Mouse (Mus musculus) myocyte (in vitro differentiated cells): ENCODE measurements around the gene Pde7b. TPM values are rescaled to one million over a fixed set of nuclear protein-coding genes. Genes with fewer than 3 reads are reported as not detected.

Source experiments
- H3K27me3 ChIP-seq: one replicate; pipeline ENCODE4 v1.6.1; 2011; ENCODE audit not compliant: control insufficient read depth, insufficient read depth, insufficient read length
- H3K36me3 ChIP-seq: one replicate; pipeline ENCODE4 v1.6.1; 2011; ENCODE audit not compliant: control insufficient read depth, insufficient read depth
- H3K4me2 ChIP-seq: one replicate; pipeline ENCODE4 v1.6.1; 2011; ENCODE audit warnings: low read depth, control low read depth
- H3K4me3 ChIP-seq: one replicate; pipeline ENCODE4 v1.5.1; 2011; ENCODE audit warnings: mild to moderate bottlenecking, control low read depth, moderate library complexity
- H3K79me2 ChIP-seq: one replicate; pipeline ENCODE4 v1.6.1; 2011; ENCODE audit not compliant: control insufficient read depth, insufficient read depth
- H3ac ChIP-seq: one replicate; pipeline ENCODE4 v1.6.1; 2011; ENCODE audit not compliant: control insufficient read depth, insufficient read length
- CEBPB ChIP-seq: IDR thresholded peaks from 2 replicates; pipeline ENCODE4 v1.6.1; 2011; ENCODE audit warnings: mild to moderate bottlenecking, moderate library complexity; ENCODE audit not compliant: poor library complexity, insufficient read depth, severe bottlenecking
- E2F4 ChIP-seq: IDR thresholded peaks from one replicate; pipeline ENCODE4 v1.6.1; 2011; ENCODE audit warnings: mild to moderate bottlenecking, control low read depth, moderate library complexity; ENCODE audit not compliant: insufficient read depth
- MAX ChIP-seq: IDR thresholded peaks from one replicate; pipeline ENCODE4 v1.6.1; 2011; ENCODE audit warnings: low read depth, mild to moderate bottlenecking, control low read depth
- MYOD1 ChIP-seq, 3 experiments: IDR thresholded peaks; one replicate each; pipeline ENCODE4 v1.6.1; 2011; ENCODE audit warnings: control low read depth in 2 of 3, low read depth in 2 of 3, mild to moderate bottlenecking in 2 of 3, moderate library complexity in 1 of 3; ENCODE audit not compliant: insufficient read length in 2 of 3, control insufficient read depth in 1 of 3
- MYOG ChIP-seq, 3 experiments: IDR thresholded peaks; one replicate each; pipeline ENCODE4 v1.6.1; 2011; ENCODE audit warnings: control low read depth in 2 of 3, low read depth in 2 of 3, mild to moderate bottlenecking in 2 of 3; ENCODE audit not compliant: insufficient read length in 2 of 3, control insufficient read depth in 1 of 3, insufficient read depth in 1 of 3
- POLR2A ChIP-seq: IDR thresholded peaks from one replicate; pipeline ENCODE4 v1.6.1; 2011; ENCODE audit warnings: low read depth, mild to moderate bottlenecking, control low read depth, moderate library complexity; ENCODE audit not compliant: insufficient read length
- POLR2AphosphoS2 ChIP-seq: IDR thresholded peaks from one replicate; pipeline ENCODE4 v1.6.1; 2011; ENCODE audit warnings: low read depth, control low read depth; ENCODE audit not compliant: insufficient read length
- REST ChIP-seq: IDR thresholded peaks from one replicate; pipeline ENCODE4 v1.6.1; 2011; ENCODE audit warnings: mild to moderate bottlenecking, control low read depth, moderate library complexity; ENCODE audit not compliant: insufficient read depth, insufficient read length
- SRF ChIP-seq: IDR thresholded peaks from one replicate; pipeline ENCODE4 v1.6.1; 2011; ENCODE audit warnings: low read depth; ENCODE audit not compliant: control insufficient read depth, insufficient read length
- TCF12 ChIP-seq: IDR thresholded peaks from one replicate; pipeline ENCODE4 v1.6.1; 2011; ENCODE audit warnings: mild to moderate bottlenecking, control low read depth; ENCODE audit not compliant: poor library complexity, insufficient read depth, severe bottlenecking
- TCF3 ChIP-seq: IDR thresholded peaks from one replicate; pipeline ENCODE4 v1.6.1; 2011; ENCODE audit warnings: low read depth, control low read depth; ENCODE audit not compliant: insufficient read length
- USF1 ChIP-seq: IDR thresholded peaks from one replicate; pipeline ENCODE4 v1.6.1; 2011; ENCODE audit warnings: low read depth, mild to moderate bottlenecking, control low read depth, moderate library complexity
- polyA plus RNA-seq: library from polyadenylated mRNA; unstranded; fragments of >200 nt; fragmentation: generic; extraction: Trizol; gene quantifications from one replicate; pipeline ENCODE4 v1.2.1, GENCODE M21; 2012; ENCODE audit warnings: missing spikeins

Gene Pde7b
- polyA plus RNA-seq, 1 experiment: 0.16 TPM

DNA sequence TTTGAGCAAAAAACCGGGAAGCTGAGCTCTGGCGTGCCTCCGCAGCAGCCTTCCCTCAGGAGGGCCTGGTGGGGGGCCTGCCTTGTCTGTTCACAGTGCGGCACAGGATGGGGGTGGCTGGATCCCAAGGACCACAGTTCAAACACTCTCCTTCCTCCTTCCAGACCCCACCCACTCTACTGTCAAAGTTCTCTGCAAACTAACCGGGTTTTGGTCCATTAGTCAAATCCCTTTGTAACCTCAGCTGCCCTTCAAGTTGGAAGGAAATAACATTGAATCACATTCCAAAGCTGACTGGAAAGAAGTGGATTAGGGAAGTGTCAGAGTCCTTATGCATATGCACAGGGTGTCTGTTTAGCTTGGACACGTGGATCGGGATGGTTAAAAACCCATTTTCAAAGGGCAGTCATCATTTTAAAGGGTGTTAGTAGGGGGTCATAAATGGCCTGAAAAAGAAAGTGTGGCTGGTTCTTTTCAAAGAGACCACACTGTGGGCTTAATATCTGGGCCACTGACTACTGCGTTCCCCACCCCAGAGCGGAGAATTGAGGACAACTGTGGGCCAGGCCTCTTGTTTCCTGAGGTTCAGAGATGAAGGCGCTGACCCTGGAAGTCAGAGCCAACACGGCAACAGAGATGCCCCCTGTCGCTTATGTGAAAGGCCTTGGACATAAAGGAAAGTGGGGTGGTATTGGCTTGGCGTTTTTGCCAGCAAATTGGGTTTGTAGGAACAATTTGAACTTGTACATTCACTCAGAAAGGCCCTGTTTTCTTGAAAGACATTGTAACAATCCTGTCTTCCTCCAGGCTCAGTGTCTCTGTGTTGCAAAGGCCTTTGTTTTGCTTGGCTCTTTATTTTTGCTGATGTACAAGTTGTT is 175.8 kb downstream of the Pde7b start:
- TF ChIP-seq USF1 (no peak), CEBPB (no peak), REST (no peak), TCF12 (no peak)

DNA sequence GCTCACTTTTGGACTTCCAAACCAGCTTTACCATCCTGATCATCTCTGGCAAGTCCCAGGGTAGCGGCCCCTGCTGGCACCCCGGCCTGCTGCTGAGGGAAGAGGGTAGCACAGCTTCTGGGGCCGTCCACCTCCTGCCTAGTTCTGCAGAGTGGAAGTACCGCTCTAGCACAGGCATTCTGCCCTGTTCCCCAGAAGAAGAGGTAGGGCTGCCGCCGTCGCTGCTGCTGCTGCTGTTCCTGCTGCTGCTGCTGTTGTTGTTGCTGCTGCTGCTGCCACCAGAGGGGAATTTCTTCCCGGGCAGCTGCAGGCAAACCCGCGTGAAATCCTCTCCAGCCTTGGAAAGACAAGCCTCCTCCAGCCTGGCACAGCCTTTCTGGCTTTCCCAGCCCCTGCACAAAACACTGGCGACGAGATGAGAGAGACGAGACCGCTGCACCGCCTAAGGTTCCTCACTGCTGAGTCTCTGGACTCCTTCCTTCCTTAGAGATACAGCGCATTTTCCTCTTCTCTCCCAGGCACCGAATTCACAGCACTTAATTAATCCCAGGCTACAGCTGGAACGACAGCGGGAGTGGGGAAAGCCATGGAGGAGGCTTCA is 176.8 kb downstream of the Pde7b start:
- Histone ChIP-seq H3K36me3 (no peaks in the 10 kb centered on the region), H3K79me2 (no peaks in the 10 kb centered on the region), H3K4me2 (no peak overlapping the region), H3K27me3 (no peaks in the 10 kb centered on the region), H3ac (no peak overlapping the region), H3K4me3 (no peak overlapping the region)
- TF ChIP-seq MYOD1 (IDR thresholded peaks at IDR 0.05; ENCODE audit: control insufficient read depth in 1 of 3, insufficient read length in 2 of 3, low read depth in 2 of 3) (no peak), TCF12 (no peak), MYOG (IDR thresholded peaks at IDR 0.05; ENCODE audit: control insufficient read depth in 1 of 3, insufficient read depth in 1 of 3, insufficient read length in 2 of 3, low read depth in 2 of 3) (no peak), REST (no peak), TCF3 (no peak), POLR2AphosphoS2 (no peak), CEBPB (no peak), USF1 (no peak)

More for the DNA sequence above, 175.8 kb downstream of the Pde7b start:
- no peak overlapping the region for H3K4me2 ChIP-seq
- H3K4me3 ChIP-seq: no peak overlapping the region
- no peak overlapping the region for H3ac ChIP-seq
- H3K79me2 ChIP-seq: no peaks in the 10 kb centered on the region
- H3K36me3 ChIP-seq: no peaks in the 10 kb centered on the region
- H3K27me3 ChIP-seq: no peaks in the 10 kb centered on the region

DNA sequence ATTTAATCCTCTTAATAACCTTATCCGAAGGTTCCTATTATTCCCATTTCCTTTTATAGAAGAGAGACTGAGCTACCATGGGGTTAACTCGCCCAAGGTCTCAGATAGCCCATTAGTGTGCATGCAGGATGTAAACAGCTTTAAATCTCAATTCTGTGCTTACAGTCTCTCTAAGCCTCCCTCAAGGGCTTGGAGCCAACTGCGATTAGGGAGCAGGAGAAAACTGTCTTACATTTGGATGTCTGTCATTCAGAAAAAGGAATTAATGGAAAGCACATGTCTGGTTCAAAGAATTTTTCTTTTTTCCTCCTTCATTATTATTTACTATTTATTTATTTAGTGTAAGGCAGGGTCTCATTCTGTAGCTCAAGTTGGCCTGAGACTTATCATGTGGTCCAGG is 181.8 kb downstream of the Pde7b start:
- Histone ChIP-seq H3K4me3 (no peak overlapping the region), H3ac (no peak overlapping the region), H3K4me2 (no peak overlapping the region)

DNA sequence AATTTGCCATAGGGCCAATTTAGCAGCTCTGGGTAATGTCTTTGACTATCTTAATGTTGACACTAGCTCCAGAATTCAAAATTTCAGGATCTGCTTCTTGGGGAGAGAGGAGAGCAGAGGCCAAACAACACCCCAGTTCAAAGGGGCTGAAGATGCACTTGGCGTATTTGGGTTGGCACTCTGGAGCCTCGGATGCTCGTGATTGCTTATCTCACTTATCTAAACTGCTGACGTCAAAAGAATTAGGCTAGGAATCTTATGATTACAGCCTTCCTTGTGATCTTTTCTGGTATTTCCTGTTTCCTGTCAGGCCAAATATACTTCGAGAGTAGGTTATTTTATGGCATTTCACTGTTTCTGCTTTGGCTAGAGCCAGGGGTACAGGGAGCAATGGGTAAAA is 191.1 kb downstream of the Pde7b start:
- TF ChIP-seq MYOD1 (IDR thresholded peaks at IDR 0.05; ENCODE audit: control insufficient read depth in 1 of 3, insufficient read length in 2 of 3, low read depth in 2 of 3) (no peak), USF1 (no peak), POLR2AphosphoS2 (no peak), E2F4 (no peak), MAX (no peak)
- Histone ChIP-seq H3K36me3 (no peaks in the 10 kb centered on the region), H3K4me2 (no peak overlapping the region), H3K79me2 (no peaks in the 10 kb centered on the region), H3ac (no peak overlapping the region), H3K27me3 (no peaks in the 10 kb centered on the region), H3K4me3 (no peak overlapping the region)

More for the DNA sequence above, 181.8 kb downstream of the Pde7b start:
- no peaks in the 10 kb centered on the region for H3K36me3 ChIP-seq
- H3K79me2 ChIP-seq: no peaks in the 10 kb centered on the region
- TF ChIP-seq POLR2AphosphoS2 (no peak), SRF (no peak), E2F4 (no peak), TCF12 (no peak), MYOD1 (IDR thresholded peaks at IDR 0.05; ENCODE audit: control insufficient read depth in 1 of 3, insufficient read length in 2 of 3, low read depth in 2 of 3) (no peak), POLR2A (no peak), MAX (no peak), CEBPB (no peak), TCF3 (no peak), USF1 (no peak), REST (no peak), MYOG (IDR thresholded peaks at IDR 0.05; ENCODE audit: control insufficient read depth in 1 of 3, insufficient read depth in 1 of 3, insufficient read length in 2 of 3, low read depth in 2 of 3) (no peak)
- no peaks in the 10 kb centered on the region for H3K27me3 ChIP-seq

DNA sequence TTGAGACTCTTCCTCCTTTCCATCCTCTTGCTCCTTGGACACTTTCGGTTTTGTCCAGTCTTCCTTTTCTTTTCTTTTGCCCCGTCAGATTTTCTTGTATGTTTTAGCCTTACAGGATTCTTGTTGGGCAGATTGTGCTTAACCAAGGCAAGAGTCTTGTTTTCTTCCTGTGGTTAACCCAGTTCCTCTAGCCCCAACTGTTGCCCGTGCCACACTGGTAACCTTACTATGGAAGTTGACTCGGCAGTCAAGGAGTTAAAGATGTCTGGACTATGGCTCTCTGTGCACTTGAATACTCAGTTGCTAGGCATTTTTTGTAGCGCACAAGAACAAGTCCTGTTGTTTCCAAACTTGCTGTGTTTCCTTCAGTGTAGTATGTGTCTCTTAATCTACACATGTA is 193.0 kb downstream of the Pde7b start:
- Histone ChIP-seq H3K4me3 (no peak overlapping the region), H3ac (no peak overlapping the region), H3K36me3 (no peaks in the 10 kb centered on the region), H3K79me2 (no peaks in the 10 kb centered on the region), H3K27me3 (no peaks in the 10 kb centered on the region), H3K4me2 (no peak overlapping the region)
- no peak for TF ChIP-seq TCF3
- no peak for TF ChIP-seq TCF12
- TF ChIP-seq MYOD1 (IDR thresholded peaks at IDR 0.05; ENCODE audit: control insufficient read depth in 1 of 3, insufficient read length in 2 of 3, low read depth in 2 of 3): no peak
- no peak for TF ChIP-seq E2F4
- TF ChIP-seq SRF: no peak
- TF ChIP-seq MAX: no peak
- TF ChIP-seq POLR2A: no peak
- TF ChIP-seq CEBPB: no peak
- TF ChIP-seq USF1: no peak
- no peak for TF ChIP-seq MYOG (IDR thresholded peaks at IDR 0.05; ENCODE audit: control insufficient read depth in 1 of 3, insufficient read depth in 1 of 3, insufficient read length in 2 of 3, low read depth in 2 of 3)
- no peak for TF ChIP-seq REST
- no peak for TF ChIP-seq POLR2AphosphoS2
